Mouse (Mus musculus): ENCODE data around the gene Eif4b. TPM values are rescaled to one million over a fixed set of nuclear protein-coding genes. Genes with fewer than 3 reads are reported as not detected.

Gene Eif4b
- polyA plus RNA-seq, 1 experiment from 2014 or later = 77.6 TPM

- Histone ChIP-seq H3K36me3 (ENCODE audit: control insufficient read depth, insufficient read depth, low read length) (peaks cover 34% of the 10 kb centered on the region), H3K27ac (ENCODE audit: low read depth, low read length) (0 out of 2 replicates have a peak overlapping the region, but pooled peaks have one; percentile 7), H3K4me2 (ENCODE audit: low read depth, low read length) (no peak overlapping the region), H3K9me3 (ENCODE audit: control insufficient read depth, low read length) (no peaks in the 10 kb centered on the region), H3K27me3 (ENCODE audit: control insufficient read depth, insufficient read depth, low read length) (no peaks in the 10 kb centered on the region), H3K4me1 (ENCODE audit: control insufficient read depth, insufficient read depth, low read length) (peaks cover 3% of the 10 kb centered on the region; the same call in 1 of the 2 replicates), H3K4me3 (ENCODE audit: low read depth, low read length) (no peak overlapping the region), H3K9ac (replicated peaks; ENCODE audit: low read depth, low read length) (no peak overlapping the region)
- WGBS = 78% methylated on average over 19 of the region's 19 CpGs
- no peak for ATAC-seq (ENCODE audit: low read depth)
Observed at GRCm38 (mm10) chr15:102117461-102118443, 44.2 kb downstream of the Eif4b start.

- Histone ChIP-seq H3K4me3 (ENCODE audit: low read depth, low read length) (no peak overlapping the region), H3K27ac (ENCODE audit: low read depth, low read length) (no peak overlapping the region), H3K9me3 (ENCODE audit: control insufficient read depth, low read length) (no peaks in the 10 kb centered on the region), H3K4me2 (ENCODE audit: low read depth, low read length) (no peak overlapping the region), H3K9ac (replicated peaks; ENCODE audit: low read depth, low read length) (no peak overlapping the region), H3K36me3 (ENCODE audit: control insufficient read depth, insufficient read depth, low read length) (peaks cover 34% of the 10 kb centered on the region), H3K4me1 (ENCODE audit: control insufficient read depth, insufficient read depth, low read length) (peaks cover 3% of the 10 kb centered on the region; the same call in 1 of the 2 replicates), H3K27me3 (ENCODE audit: control insufficient read depth, insufficient read depth, low read length) (no peaks in the 10 kb centered on the region)
- no peak for ATAC-seq (ENCODE audit: low read depth)
- 90% methylated on average over 4 of the region's 4 CpGs for WGBS
Observed at GRCm38 (mm10) chr15:102118591-102118990, 45.0 kb downstream of the Eif4b start.

- Histone ChIP-seq H3K4me3 (ENCODE audit: low read depth, low read length) (no peak overlapping the region), H3K4me1 (ENCODE audit: control insufficient read depth, insufficient read depth, low read length) (peaks cover 3% of the 10 kb centered on the region; the same call in 1 of the 2 replicates), H3K4me2 (ENCODE audit: low read depth, low read length) (no peak overlapping the region), H3K36me3 (ENCODE audit: control insufficient read depth, insufficient read depth, low read length) (peaks cover 34% of the 10 kb centered on the region), H3K9me3 (ENCODE audit: control insufficient read depth, low read length) (no peaks in the 10 kb centered on the region), H3K27me3 (ENCODE audit: control insufficient read depth, insufficient read depth, low read length) (no peaks in the 10 kb centered on the region), H3K9ac (replicated peaks; ENCODE audit: low read depth, low read length) (no peak overlapping the region), H3K27ac (ENCODE audit: low read depth, low read length) (no peak overlapping the region)
- ATAC-seq (ENCODE audit: low read depth) = no peak
- 80% methylated on average over 8 of the region's 8 CpGs for WGBS
Observed at GRCm38 (mm10) chr15:102119121-102119830, 45.7 kb downstream of the Eif4b start.

- Histone ChIP-seq H3K9ac (replicated peaks; ENCODE audit: low read depth, low read length) (no peak overlapping the region), H3K4me1 (ENCODE audit: control insufficient read depth, insufficient read depth, low read length) (peaks cover 3% of the 10 kb centered on the region; the same call in 1 of the 2 replicates), H3K27ac (ENCODE audit: low read depth, low read length) (no peak overlapping the region), H3K4me2 (ENCODE audit: low read depth, low read length) (no peak overlapping the region), H3K4me3 (ENCODE audit: low read depth, low read length) (no peak overlapping the region), H3K9me3 (ENCODE audit: control insufficient read depth, low read length) (no peaks in the 10 kb centered on the region), H3K36me3 (ENCODE audit: control insufficient read depth, insufficient read depth, low read length) (peaks cover 37% of the 10 kb centered on the region), H3K27me3 (ENCODE audit: control insufficient read depth, insufficient read depth, low read length) (no peaks in the 10 kb centered on the region)
- WGBS = 81% methylated on average over 2 of the region's 2 CpGs
- ATAC-seq (ENCODE audit: low read depth) = no peak
Observed at GRCm38 (mm10) chr15:102119831-102120170, 46.2 kb downstream of the Eif4b start.

GRCm38 (mm10) chr15:102120530-102120929, 47.0 kb downstream of the Eif4b start:
- Histone ChIP-seq H3K27ac (ENCODE audit: low read depth, low read length) (no peak overlapping the region), H3K4me3 (ENCODE audit: low read depth, low read length) (no peak overlapping the region), H3K4me1 (ENCODE audit: control insufficient read depth, insufficient read depth, low read length) (peaks cover 3% of the 10 kb centered on the region; the same call in 1 of the 2 replicates), H3K9ac (replicated peaks; ENCODE audit: low read depth, low read length) (no peak overlapping the region), H3K36me3 (ENCODE audit: control insufficient read depth, insufficient read depth, low read length) (peaks cover 37% of the 10 kb centered on the region), H3K4me2 (ENCODE audit: low read depth, low read length) (no peak overlapping the region), H3K9me3 (ENCODE audit: control insufficient read depth, low read length) (no peaks in the 10 kb centered on the region), H3K27me3 (ENCODE audit: control insufficient read depth, insufficient read depth, low read length) (no peaks in the 10 kb centered on the region)
- no peak for ATAC-seq (ENCODE audit: low read depth)
- WGBS = 82% methylated on average over 5 of the region's 5 CpGs

- WGBS = 90% methylated on average over 2 of the region's 2 CpGs
- no peak overlapping the region for H3K4me3 ChIP-seq (ENCODE audit: low read depth, low read length)
- H3K9ac ChIP-seq (replicated peaks; ENCODE audit: low read depth, low read length) = no peak overlapping the region
- H3K27me3 ChIP-seq (ENCODE audit: control insufficient read depth, insufficient read depth, low read length) = no peaks in the 10 kb centered on the region
- H3K36me3 ChIP-seq (ENCODE audit: control insufficient read depth, insufficient read depth, low read length) = peaks cover 47% of the 10 kb centered on the region
- no peaks in the 10 kb centered on the region for H3K4me1 ChIP-seq (ENCODE audit: control insufficient read depth, insufficient read depth, low read length)
- no peak overlapping the region for H3K27ac ChIP-seq (ENCODE audit: low read depth, low read length)
- H3K4me2 ChIP-seq (ENCODE audit: low read depth, low read length) = no peak overlapping the region
- no peak for ATAC-seq (ENCODE audit: low read depth)
- H3K9me3 ChIP-seq (ENCODE audit: control insufficient read depth, low read length) = no peaks in the 10 kb centered on the region
Observed at GRCm38 (mm10) chr15:102126303-102126702, 52.7 kb downstream of the Eif4b start.

GRCm38 (mm10) chr15:102133314-102133713, 59.7 kb downstream of the Eif4b start:
- 87% methylated on average over 9 of the region's 9 CpGs for WGBS
- H3K9ac ChIP-seq (replicated peaks; ENCODE audit: low read depth, low read length) = no peak overlapping the region
- ATAC-seq (ENCODE audit: low read depth) = no peak
- H3K9me3 ChIP-seq (ENCODE audit: control insufficient read depth, low read length) = no peaks in the 10 kb centered on the region
- H3K27me3 ChIP-seq (ENCODE audit: control insufficient read depth, insufficient read depth, low read length) = no peaks in the 10 kb centered on the region
- peaks cover 7% of the 10 kb centered on the region for H3K4me1 ChIP-seq (ENCODE audit: control insufficient read depth, insufficient read depth, low read length)
- peaks cover 36% of the 10 kb centered on the region for H3K36me3 ChIP-seq (ENCODE audit: control insufficient read depth, insufficient read depth, low read length)
- no peak overlapping the region for H3K4me2 ChIP-seq (ENCODE audit: low read depth, low read length)
- no peak overlapping the region for H3K4me3 ChIP-seq (ENCODE audit: low read depth, low read length)
- H3K27ac ChIP-seq (ENCODE audit: low read depth, low read length) = no peak overlapping the region

- ATAC-seq (ENCODE audit: low read depth) = no peak
- Histone ChIP-seq H3K9me3 (ENCODE audit: control insufficient read depth, low read length) (no peaks in the 10 kb centered on the region), H3K4me1 (ENCODE audit: control insufficient read depth, insufficient read depth, low read length) (peaks cover 7% of the 10 kb centered on the region), H3K27me3 (ENCODE audit: control insufficient read depth, insufficient read depth, low read length) (no peaks in the 10 kb centered on the region), H3K36me3 (ENCODE audit: control insufficient read depth, insufficient read depth, low read length) (peaks cover 26% of the 10 kb centered on the region), H3K27ac (ENCODE audit: low read depth, low read length) (no peak overlapping the region), H3K4me3 (ENCODE audit: low read depth, low read length) (no peak overlapping the region), H3K4me2 (ENCODE audit: low read depth, low read length) (no peak overlapping the region; the same call in 1 of the 2 replicates), H3K9ac (replicated peaks; ENCODE audit: low read depth, low read length) (no peak overlapping the region; the same call in 1 of the 2 replicates)
- WGBS = 86% methylated on average over 2 of the region's 2 CpGs
Observed at GRCm38 (mm10) chr15:102134709-102135108, 61.1 kb downstream of the Eif4b start.

Measured in neural tube, embryonic 14.5 days (tissue).